Mouse (Mus musculus): ENCODE results near the gene Smco3.

DNA sequence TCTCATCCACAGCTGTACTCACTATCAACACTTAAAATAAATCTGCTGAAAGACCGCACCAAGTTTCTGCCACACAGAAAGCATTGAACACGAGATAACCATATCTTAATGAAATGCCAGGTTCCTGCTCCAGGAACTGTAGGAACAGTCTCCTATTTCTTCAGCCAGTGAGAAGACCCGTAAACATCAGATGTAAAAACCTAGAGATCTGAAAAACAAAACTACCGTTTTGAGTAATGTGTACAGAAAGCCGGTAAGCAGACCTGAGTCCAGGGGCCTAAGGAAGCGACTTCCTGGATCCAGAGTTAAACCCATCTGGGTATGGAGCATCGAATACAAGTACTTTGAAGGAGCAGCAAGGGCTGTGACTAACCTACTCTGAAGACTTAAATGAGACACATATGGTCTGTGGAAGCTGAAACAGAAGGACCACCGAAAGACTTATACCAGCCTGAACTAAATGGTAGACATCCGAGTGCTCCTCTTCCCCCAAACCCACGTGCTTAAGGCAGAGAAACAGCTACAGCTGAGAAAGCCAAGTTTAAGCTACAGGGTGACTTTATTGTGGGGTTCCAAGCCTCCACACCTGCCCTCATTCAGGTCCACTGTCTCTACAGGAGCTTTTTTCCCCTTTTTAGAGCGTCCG, 32.0 kb downstream of the Smco3 start:
- TF ChIP-seq TAL1 (IDR thresholded peaks at IDR 0.05; ENCODE audit: low read length): no peak
- TF ChIP-seq GATA1 (IDR thresholded peaks at IDR 0.05; ENCODE audit: low read length): no peak

All from erythroblast, embryonic 14.5 days (primary cell).